Mouse (Mus musculus) left cerebral cortex, adult 11 months (tissue): ENCODE data around the gene Arhgef39.
A peak's percentile ranks its signal among the peaks of the same experiment; 100 is the strongest.

Source experiments
- DNase-seq: peaks from one replicate; pipeline ENCODE4 v3.0.0; 2022; ENCODE audit warnings: low spot score

The Arhgef39 gene

GRCm38 (mm10) chr4:43499407-43500333, at the start of gene Arhgef39:
Gene Arhgef39 (minus strand): TSS chr4:43499695.
- no peak for DNase-seq

DNA sequence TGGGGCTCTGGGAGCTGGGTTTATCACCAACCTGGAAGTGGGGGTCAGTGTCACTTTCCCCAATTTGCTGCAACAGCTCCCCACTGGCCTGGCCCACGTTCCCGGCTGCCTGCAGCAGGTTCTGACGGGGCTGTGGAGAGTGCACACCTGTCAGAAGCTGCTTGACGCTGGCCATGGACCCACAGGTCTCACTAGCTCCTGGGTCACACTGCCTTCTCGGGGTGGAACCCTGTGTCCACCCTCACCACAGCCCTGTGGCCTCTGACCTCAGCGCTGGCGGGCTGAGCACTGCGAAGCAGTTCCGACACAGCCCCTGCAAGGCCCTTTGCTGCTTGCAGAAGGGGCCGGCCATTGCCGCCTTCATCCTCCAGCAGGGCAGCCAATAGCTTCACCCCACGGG, 49.6 kb upstream of the Arhgef39 start:
- DNase-seq = no peak

DNA sequence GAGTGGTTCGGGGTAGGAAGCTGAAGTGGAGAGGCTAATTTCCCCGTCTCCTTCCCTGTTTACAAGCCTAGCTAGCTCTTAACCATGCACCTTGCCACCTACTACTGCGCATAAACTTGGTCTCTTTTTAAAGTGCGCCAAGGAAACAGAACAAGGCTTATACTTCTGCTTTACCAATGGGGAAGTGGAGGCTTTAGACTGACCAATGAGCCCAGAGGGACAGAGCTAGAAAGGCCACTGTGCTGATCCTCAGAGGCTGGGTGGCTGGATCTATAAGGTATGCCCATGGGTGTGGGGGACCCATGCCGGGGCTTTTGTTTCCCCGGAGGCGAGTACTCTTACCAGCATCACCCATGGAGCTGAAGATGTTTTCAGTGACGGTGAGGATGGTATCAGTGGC, 47.7 kb upstream of the Arhgef39 start:
- no peak for DNase-seq

- no peak for DNase-seq
These were observed 47.0 kb upstream of the Arhgef39 start for GRCm38 (mm10) chr4:43546375-43547047.

GRCm38 (mm10) chr4:43542044-43542443, 42.5 kb upstream of the Arhgef39 start:
- DNase-seq = no peak

GRCm38 (mm10) chr4:43536031-43536430, 36.5 kb upstream of the Arhgef39 start:
- no peak for DNase-seq

DNA sequence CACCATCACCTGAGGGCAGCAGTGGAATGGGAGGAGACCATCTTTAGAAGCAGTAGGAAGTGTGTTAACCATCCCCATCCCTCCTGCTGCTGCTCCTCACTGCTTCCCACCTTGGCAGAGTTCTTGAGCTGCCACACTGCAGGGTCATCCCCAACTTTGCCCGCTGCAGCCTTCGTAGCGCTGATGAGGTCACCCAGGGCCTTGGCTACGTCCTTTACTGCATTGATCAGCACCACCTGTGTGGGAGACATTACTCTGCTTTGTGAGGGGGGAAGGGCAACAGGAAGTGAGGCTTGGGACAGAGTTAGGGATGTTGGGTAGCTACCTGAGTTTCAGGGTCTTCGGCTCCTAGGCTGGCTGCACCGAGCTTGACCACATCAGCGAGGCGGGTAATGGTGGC, 36.1 kb upstream of the Arhgef39 start:
- no peak for DNase-seq

DNA sequence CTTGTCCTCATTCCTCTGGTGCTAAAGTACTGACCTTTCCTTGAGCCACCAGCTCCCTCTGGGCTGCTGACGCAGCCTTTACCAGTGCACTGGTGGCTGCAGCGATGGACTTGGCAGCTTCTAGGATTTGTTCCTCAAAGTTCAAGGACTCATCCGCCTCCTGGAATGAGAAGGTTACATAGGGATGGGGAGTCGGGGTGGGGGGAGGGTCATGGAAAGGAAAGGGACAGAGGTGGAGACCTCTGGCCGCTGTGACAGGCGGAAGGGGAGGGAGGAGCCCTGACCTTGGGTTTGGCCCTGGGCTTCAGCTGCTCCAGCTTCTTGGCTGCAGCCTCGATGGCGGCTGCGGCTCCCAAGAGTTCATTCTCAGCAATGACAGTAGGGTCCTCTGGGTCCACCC, 33.8 kb upstream of the Arhgef39 start:
- no peak for DNase-seq

GRCm38 (mm10) chr4:43530581-43530980, 31.1 kb upstream of the Arhgef39 start:
- peak; percentile 67 for DNase-seq

GRCm38 (mm10) chr4:43530081-43530501, 30.6 kb upstream of the Arhgef39 start:
- no peak for DNase-seq

DNA sequence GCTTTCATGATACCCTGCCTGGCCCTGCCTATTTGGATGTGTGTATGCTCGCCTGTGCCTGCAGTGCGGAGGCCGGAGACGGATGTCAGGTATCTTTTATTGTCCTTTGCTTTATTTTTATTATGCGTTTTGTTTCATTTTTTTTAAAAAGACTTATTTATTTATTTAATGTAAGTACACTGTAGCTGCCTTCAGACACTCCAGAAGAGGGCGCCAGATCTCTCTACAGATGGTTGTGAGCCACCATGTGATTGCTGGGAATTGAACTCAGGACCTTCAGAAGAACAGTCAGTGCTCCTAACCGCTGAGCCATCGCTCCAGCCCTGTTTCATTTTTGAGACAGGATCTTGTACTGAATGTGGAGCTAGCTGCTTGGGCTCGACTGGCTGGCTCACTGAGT, 29.0 kb upstream of the Arhgef39 start:
- no peak for DNase-seq

- DNase-seq = no peak
These were observed 28.4 kb upstream of the Arhgef39 start for GRCm38 (mm10) chr4:43527880-43528279.

GRCm38 (mm10) chr4:43519956-43520355, 20.5 kb upstream of the Arhgef39 start:
- DNase-seq = peak; percentile 65

DNA sequence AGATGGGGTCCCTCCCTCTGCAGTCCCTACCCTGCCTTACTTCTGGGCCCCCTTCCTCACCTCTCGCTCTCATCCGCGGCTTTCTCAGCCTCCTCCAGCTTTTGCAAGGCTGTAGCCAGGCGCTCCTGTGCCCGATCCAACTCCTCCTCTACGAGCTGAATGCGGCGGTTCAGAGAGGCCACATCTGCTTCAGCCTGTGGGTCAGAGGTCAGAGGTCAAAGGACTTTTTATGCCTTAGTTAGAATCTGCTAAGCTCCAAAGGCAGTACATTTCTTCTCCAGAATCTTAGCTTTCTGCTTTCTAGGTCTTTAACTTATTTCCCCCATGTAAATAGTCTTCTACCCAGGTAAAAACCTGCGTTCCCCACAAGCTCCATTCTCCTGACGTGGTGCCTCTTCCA, 20.1 kb upstream of the Arhgef39 start:
- no peak for DNase-seq

GRCm38 (mm10) chr4:43515764-43516708, 16.5 kb upstream of the Arhgef39 start:
- no peak for DNase-seq

DNA sequence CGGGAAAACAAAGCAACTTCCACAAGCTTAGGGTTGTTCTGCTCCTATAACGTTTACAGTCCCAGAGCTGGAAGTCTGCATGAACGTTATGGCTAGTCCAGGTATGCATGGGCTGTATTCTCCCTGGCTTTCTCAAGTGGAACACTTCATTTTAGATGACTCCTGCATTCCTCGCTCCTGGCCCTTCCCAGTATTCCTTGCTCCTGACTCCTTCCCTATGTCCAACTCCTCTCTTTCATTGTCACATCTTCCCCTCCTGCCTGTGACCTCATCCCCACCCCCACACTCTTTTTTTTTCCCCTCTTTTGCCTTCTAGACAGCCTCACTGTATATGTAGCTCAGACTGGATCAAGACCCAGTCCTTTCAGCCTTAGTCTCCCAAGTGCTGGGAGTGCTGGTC, 14.3 kb upstream of the Arhgef39 start:
- no peak for DNase-seq

- DNase-seq = no peak
These were observed 13.8 kb upstream of the Arhgef39 start for GRCm38 (mm10) chr4:43513300-43513699.

GRCm38 (mm10) chr4:43512653-43513052, 13.2 kb upstream of the Arhgef39 start:
- no peak for DNase-seq

DNA sequence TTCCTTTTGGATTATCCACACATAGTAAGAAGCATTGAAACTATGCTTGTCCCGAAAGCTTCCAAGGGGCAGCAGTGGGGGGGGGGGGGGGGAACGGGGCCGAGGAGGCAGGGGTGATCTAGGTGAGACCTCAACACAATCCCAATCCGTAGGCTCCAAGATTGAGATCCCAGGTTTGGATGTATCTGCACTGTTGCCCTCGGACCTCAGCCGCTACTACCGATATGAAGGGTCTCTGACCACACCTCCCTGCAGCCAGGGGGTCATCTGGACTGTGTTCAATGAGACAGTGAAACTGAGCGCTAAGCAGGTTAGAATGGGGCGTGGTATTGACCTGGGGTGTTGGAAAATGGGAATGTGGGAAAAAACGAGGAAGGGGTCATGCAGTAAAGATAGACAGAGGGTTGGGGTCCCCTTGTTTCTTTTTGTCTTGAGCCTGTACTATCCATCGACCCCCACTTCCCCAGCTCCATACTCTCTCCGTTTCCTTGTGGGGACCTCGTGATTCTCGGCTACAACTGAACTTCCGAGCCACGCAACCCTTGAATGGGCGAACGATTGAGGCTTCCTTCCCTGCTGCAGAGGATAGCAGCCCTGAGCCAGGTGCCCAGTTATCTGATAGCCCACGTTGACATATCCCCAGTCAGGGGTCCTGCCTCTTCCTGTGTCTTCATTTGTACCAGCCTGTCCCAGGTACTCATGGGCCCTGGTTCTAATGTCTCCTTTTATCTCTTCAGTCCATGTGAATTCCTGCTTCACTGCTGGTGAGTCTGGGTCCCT, 12.4 kb upstream of the Arhgef39 start:
- no peak for DNase-seq

DNA sequence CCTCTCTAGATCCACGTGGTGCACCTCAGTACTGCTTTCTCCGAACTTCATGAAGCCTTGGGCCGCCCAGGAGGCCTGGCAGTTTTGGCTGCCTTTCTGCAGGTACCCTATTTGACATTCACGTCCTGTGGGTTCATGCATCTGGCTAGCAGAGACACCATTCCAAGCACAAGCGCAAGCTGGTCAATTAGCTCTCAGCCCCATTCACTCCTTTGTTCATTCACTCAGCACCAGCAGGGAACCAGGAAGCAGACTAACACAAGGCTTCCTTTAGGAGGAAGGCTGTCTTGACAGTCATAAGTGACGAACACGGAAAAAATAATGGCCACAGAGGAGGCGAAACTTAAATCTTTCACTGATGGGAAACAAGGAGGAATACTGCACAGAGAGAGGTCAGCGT, 9.6 kb upstream of the Arhgef39 start:
- DNase-seq = no peak

DNA sequence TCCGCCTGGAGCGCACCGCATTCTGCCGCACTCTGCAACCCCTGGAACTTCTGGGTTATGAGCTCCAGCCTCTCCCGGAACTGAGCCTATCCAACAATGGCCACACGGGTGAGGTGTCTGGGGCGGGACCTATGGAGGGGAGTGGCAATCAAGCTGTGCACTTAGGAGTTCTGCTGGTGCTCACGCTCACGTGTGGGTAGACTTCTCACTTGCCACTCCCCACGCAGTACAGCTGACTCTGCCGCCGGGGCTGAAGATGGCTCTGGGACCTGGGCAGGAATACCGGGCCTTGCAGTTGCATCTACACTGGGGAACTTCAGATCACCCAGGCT, 9.1 kb upstream of the Arhgef39 start:
- DNase-seq = no peak
